Mouse (Mus musculus): ENCODE data around the gene Tecta. TPM values are rescaled to one million over a fixed set of nuclear protein-coding genes. Genes with fewer than 3 reads are reported as not detected.

The Tecta gene
- polyA plus RNA-seq, 1 experiment from 2014 or later = 0.45 TPM

- Histone ChIP-seq H3K9me3 (ENCODE audit: control insufficient read depth, low read length) (no peaks in the 10 kb centered on the region), H3K27me3 (ENCODE audit: control insufficient read depth, insufficient read depth, low read length) (no peaks in the 10 kb centered on the region), H3K9ac (ENCODE audit: low read length) (no peak overlapping the region), H3K4me2 (no peak overlapping the region), H3K27ac (ENCODE audit: low read depth, low read length) (no peak overlapping the region), H3K36me3 (ENCODE audit: control insufficient read depth, insufficient read depth, low read length) (no peaks in the 10 kb centered on the region), H3K4me1 (ENCODE audit: control insufficient read depth, insufficient read depth, low read length) (no peaks in the 10 kb centered on the region), H3K4me3 (ENCODE audit: low read depth, low read length) (no peak overlapping the region)
- ATAC-seq (ENCODE audit: low FRiP score) (no peak), DNase-seq (ENCODE audit: low spot score, missing footprints) (no peak)
- WGBS = 93% methylated on average over 1 of the region's 1 CpGs
These were observed 63.2 kb downstream of the Tecta start for GRCm38 (mm10) chr9:42336575-42336974.

GRCm38 (mm10) chr9:42334885-42335284, 64.8 kb downstream of the Tecta start:
- Histone ChIP-seq H3K4me3 (ENCODE audit: low read depth, low read length) (no peak overlapping the region), H3K4me1 (ENCODE audit: control insufficient read depth, insufficient read depth, low read length) (no peaks in the 10 kb centered on the region), H3K9ac (ENCODE audit: low read length) (no peak overlapping the region), H3K4me2 (no peak overlapping the region), H3K27ac (ENCODE audit: low read depth, low read length) (no peak overlapping the region), H3K36me3 (ENCODE audit: control insufficient read depth, insufficient read depth, low read length) (no peaks in the 10 kb centered on the region), H3K27me3 (ENCODE audit: control insufficient read depth, insufficient read depth, low read length) (no peaks in the 10 kb centered on the region), H3K9me3 (ENCODE audit: control insufficient read depth, low read length) (no peaks in the 10 kb centered on the region)
- 93% methylated on average over 3 of the region's 3 CpGs for WGBS
- no peak for ATAC-seq (ENCODE audit: low FRiP score)
- DNase-seq (ENCODE audit: low spot score, missing footprints) = no peak

GRCm38 (mm10) chr9:42332692-42333091, 67.0 kb downstream of the Tecta start:
- H3K9me3 ChIP-seq (ENCODE audit: control insufficient read depth, low read length) = no peaks in the 10 kb centered on the region
- ATAC-seq (ENCODE audit: low FRiP score) (no peak), DNase-seq (ENCODE audit: low spot score, missing footprints) (no peak)
- H3K4me1 ChIP-seq (ENCODE audit: control insufficient read depth, insufficient read depth, low read length) = no peaks in the 10 kb centered on the region
- no peak overlapping the region for H3K9ac ChIP-seq (ENCODE audit: low read length)
- no peaks in the 10 kb centered on the region for H3K36me3 ChIP-seq (ENCODE audit: control insufficient read depth, insufficient read depth, low read length)
- no peak overlapping the region for H3K4me3 ChIP-seq (ENCODE audit: low read depth, low read length)
- H3K27ac ChIP-seq (ENCODE audit: low read depth, low read length) = no peak overlapping the region
- no peak overlapping the region for H3K4me2 ChIP-seq
- WGBS = 70% methylated on average over 12 of the region's 12 CpGs
- no peaks in the 10 kb centered on the region for H3K27me3 ChIP-seq (ENCODE audit: control insufficient read depth, insufficient read depth, low read length)

GRCm38 (mm10) chr9:42331341-42331740, 68.4 kb downstream of the Tecta start:
- no peak overlapping the region for H3K4me2 ChIP-seq
- no peaks in the 10 kb centered on the region for H3K36me3 ChIP-seq (ENCODE audit: control insufficient read depth, insufficient read depth, low read length)
- H3K9me3 ChIP-seq (ENCODE audit: control insufficient read depth, low read length) = no peaks in the 10 kb centered on the region
- no peak overlapping the region for H3K9ac ChIP-seq (ENCODE audit: low read length)
- no peak for ATAC-seq (ENCODE audit: low FRiP score)
- 91% methylated on average over 7 of the region's 7 CpGs for WGBS
- no peaks in the 10 kb centered on the region for H3K4me1 ChIP-seq (ENCODE audit: control insufficient read depth, insufficient read depth, low read length)
- no peaks in the 10 kb centered on the region for H3K27me3 ChIP-seq (ENCODE audit: control insufficient read depth, insufficient read depth, low read length)
- no peak for DNase-seq (ENCODE audit: low spot score, missing footprints)
- H3K4me3 ChIP-seq (ENCODE audit: low read depth, low read length) = no peak overlapping the region
- H3K27ac ChIP-seq (ENCODE audit: low read depth, low read length) = no peak overlapping the region

GRCm38 (mm10) chr9:42329753-42330152, 70.0 kb downstream of the Tecta start:
- H3K4me3 ChIP-seq (ENCODE audit: low read depth, low read length) = no peak overlapping the region
- no peaks in the 10 kb centered on the region for H3K9me3 ChIP-seq (ENCODE audit: control insufficient read depth, low read length)
- no peaks in the 10 kb centered on the region for H3K36me3 ChIP-seq (ENCODE audit: control insufficient read depth, insufficient read depth, low read length)
- no peak overlapping the region for H3K27ac ChIP-seq (ENCODE audit: low read depth, low read length)
- ATAC-seq (ENCODE audit: low FRiP score) = no peak
- no peak overlapping the region for H3K4me2 ChIP-seq
- no peak for DNase-seq (ENCODE audit: low spot score, missing footprints)
- no peaks in the 10 kb centered on the region for H3K4me1 ChIP-seq (ENCODE audit: control insufficient read depth, insufficient read depth, low read length)
- no peak overlapping the region for H3K9ac ChIP-seq (ENCODE audit: low read length)
- WGBS = 80% methylated on average over 9 of the region's 9 CpGs
- H3K27me3 ChIP-seq (ENCODE audit: control insufficient read depth, insufficient read depth, low read length) = no peaks in the 10 kb centered on the region

- Histone ChIP-seq H3K9me3 (ENCODE audit: control insufficient read depth, low read length) (no peaks in the 10 kb centered on the region), H3K4me3 (ENCODE audit: low read depth, low read length) (no peak overlapping the region), H3K9ac (ENCODE audit: low read length) (no peak overlapping the region), H3K36me3 (ENCODE audit: control insufficient read depth, insufficient read depth, low read length) (no peaks in the 10 kb centered on the region), H3K27ac (ENCODE audit: low read depth, low read length) (no peak overlapping the region), H3K4me1 (ENCODE audit: control insufficient read depth, insufficient read depth, low read length) (no peaks in the 10 kb centered on the region), H3K27me3 (ENCODE audit: control insufficient read depth, insufficient read depth, low read length) (no peaks in the 10 kb centered on the region), H3K4me2 (no peak overlapping the region)
- 37% methylated on average over 11 of the region's 11 CpGs for WGBS
- DNase-seq (ENCODE audit: low spot score, missing footprints) (peak; percentile 95), ATAC-seq (ENCODE audit: low FRiP score) (no peak)
These were observed 72.9 kb downstream of the Tecta start for GRCm38 (mm10) chr9:42326688-42327440.

- no peaks in the 10 kb centered on the region for H3K9me3 ChIP-seq (ENCODE audit: control insufficient read depth, low read length)
- H3K27ac ChIP-seq (ENCODE audit: low read depth, low read length) = no peak overlapping the region
- H3K4me3 ChIP-seq (ENCODE audit: low read depth, low read length) = no peak overlapping the region
- no peak overlapping the region for H3K9ac ChIP-seq (ENCODE audit: low read length)
- H3K27me3 ChIP-seq (ENCODE audit: control insufficient read depth, insufficient read depth, low read length) = no peaks in the 10 kb centered on the region
- no peaks in the 10 kb centered on the region for H3K36me3 ChIP-seq (ENCODE audit: control insufficient read depth, insufficient read depth, low read length)
- H3K4me1 ChIP-seq (ENCODE audit: control insufficient read depth, insufficient read depth, low read length) = no peaks in the 10 kb centered on the region
- WGBS = 54% methylated on average over 29 of the region's 29 CpGs
- no peak for ATAC-seq (ENCODE audit: low FRiP score)
- H3K4me2 ChIP-seq = peak overlapping the region; percentile 21; the same call in 1 of the 2 replicates
- no peak for DNase-seq (ENCODE audit: low spot score, missing footprints)
These were observed 74.9 kb downstream of the Tecta start for GRCm38 (mm10) chr9:42324640-42325394.

- no peak overlapping the region for H3K27ac ChIP-seq (ENCODE audit: low read depth, low read length)
- no peaks in the 10 kb centered on the region for H3K36me3 ChIP-seq (ENCODE audit: control insufficient read depth, insufficient read depth, low read length)
- no peaks in the 10 kb centered on the region for H3K9me3 ChIP-seq (ENCODE audit: control insufficient read depth, low read length)
- no peak for ATAC-seq (ENCODE audit: low FRiP score)
- no peaks in the 10 kb centered on the region for H3K27me3 ChIP-seq (ENCODE audit: control insufficient read depth, insufficient read depth, low read length)
- DNase-seq (ENCODE audit: low spot score, missing footprints) = no peak
- H3K4me1 ChIP-seq (ENCODE audit: control insufficient read depth, insufficient read depth, low read length) = no peaks in the 10 kb centered on the region
- H3K4me3 ChIP-seq (ENCODE audit: low read depth, low read length) = no peak overlapping the region
- 93% methylated on average over 8 of the region's 8 CpGs for WGBS
- no peak overlapping the region for H3K9ac ChIP-seq (ENCODE audit: low read length)
- no peak overlapping the region for H3K4me2 ChIP-seq
These were observed 76.5 kb downstream of the Tecta start for GRCm38 (mm10) chr9:42323238-42323637.

GRCm38 (mm10) chr9:42321442-42321841, 78.3 kb downstream of the Tecta start:
- Histone ChIP-seq H3K4me1 (ENCODE audit: control insufficient read depth, insufficient read depth, low read length) (no peaks in the 10 kb centered on the region), H3K9ac (ENCODE audit: low read length) (no peak overlapping the region), H3K4me3 (ENCODE audit: low read depth, low read length) (no peak overlapping the region), H3K4me2 (no peak overlapping the region), H3K27ac (ENCODE audit: low read depth, low read length) (no peak overlapping the region), H3K36me3 (ENCODE audit: control insufficient read depth, insufficient read depth, low read length) (no peaks in the 10 kb centered on the region), H3K9me3 (ENCODE audit: control insufficient read depth, low read length) (no peaks in the 10 kb centered on the region), H3K27me3 (ENCODE audit: control insufficient read depth, insufficient read depth, low read length) (no peaks in the 10 kb centered on the region)
- no peak for DNase-seq (ENCODE audit: low spot score, missing footprints)
- 82% methylated on average over 2 of the region's 2 CpGs for WGBS
- no peak for ATAC-seq (ENCODE audit: low FRiP score)

Measured in midbrain, embryonic 11.5 days (tissue).